Mouse (Mus musculus): Measurements from ENCODE around the gene Dnal1.
A peak's percentile ranks its signal among the peaks of the same experiment; 100 is the strongest.

The Dnal1 gene

DNA sequence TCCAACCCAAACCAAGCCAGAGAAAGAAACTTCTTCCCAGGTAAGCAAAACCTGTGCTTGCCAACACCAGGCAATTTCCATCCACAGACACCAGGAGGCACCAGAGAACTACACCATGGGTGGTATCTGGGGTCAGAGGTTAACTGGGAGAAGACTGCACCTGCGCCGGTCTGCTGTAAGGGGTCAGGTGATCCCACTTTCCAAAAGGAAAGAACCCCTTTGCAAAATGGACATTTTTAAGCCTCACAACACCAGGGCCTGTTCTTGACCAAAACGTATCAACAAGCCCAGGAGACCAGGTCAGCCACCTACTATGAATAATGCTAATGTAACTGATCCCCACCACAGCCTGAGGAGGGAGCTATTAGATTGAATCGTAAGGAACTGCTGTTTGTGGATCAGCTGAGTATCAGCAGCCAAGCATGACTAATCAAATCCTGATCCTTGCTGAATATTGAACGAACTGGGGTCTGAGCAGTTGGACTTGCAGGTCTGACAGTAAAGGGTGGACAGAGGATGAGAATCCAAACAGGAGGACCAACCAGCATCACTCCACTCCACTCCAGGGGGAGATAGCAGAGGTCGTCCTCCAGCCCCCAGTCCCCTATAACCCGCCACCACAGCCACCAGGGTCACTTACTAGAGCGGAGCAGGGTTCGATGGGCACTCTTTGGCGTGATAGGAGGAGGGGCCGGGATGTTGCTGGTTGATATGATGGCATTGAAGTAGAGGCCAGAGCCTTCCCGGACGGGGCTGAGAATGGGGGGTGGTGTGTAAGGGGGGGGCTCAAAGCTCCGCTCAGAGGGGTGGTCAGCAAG is 47.7 kb downstream of the Dnal1 start:
- peak; percentile 58 for DNase-seq (ENCODE audit: low read depth, low spot score)

DNA sequence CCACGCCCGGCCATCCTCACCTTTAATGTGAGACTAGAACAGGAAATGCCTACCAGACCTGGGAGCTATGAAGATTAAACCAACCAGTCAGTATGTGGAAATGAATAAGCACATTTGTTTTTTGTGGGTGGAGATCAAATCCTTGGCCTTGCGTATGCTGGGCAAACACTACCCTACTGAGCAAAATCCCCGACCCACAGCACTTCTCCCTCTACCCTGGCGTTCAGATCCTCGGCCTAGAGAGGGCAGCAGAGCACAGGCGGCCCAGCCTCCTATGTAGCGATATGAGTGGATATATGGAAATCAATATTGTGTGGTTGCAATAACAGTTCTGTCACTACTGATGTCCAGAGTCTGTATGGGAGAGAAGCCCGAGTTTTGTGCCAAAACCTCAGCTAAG is 49.0 kb downstream of the Dnal1 start:
- no peak for DNase-seq (ENCODE audit: low read depth, low spot score)

DNA sequence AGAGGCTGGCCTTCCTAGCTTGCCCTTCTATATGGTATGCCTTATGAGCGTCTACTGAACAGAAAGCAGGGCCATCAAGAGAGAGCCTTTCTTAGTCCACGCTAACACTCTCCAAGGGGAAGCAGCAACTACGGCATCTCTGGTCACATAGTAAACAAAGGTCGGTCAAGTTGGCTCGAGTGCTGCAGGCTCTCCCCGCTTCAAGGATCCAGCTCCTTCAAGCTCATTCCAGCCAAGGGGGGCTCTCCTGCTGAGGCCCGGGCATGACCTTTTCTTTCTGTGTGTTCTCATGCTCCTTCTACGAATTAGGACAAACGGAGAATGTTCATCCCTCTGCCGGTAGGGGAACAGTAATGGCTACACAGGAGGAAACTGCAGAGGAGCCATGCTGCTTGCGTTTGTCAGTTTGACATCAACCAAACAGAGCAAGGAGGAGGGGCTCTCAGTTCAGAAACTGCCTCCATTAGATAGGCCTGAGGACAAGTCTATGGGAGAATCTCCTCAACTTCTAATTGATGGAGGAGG is 49.5 kb downstream of the Dnal1 start:
- DNase-seq (ENCODE audit: low read depth, low spot score): no peak

- no peak for DNase-seq (ENCODE audit: low read depth, low spot score)
Observed at GRCm38 (mm10) chr12:84165631-84166373, 51.6 kb downstream of the Dnal1 start.

DNA sequence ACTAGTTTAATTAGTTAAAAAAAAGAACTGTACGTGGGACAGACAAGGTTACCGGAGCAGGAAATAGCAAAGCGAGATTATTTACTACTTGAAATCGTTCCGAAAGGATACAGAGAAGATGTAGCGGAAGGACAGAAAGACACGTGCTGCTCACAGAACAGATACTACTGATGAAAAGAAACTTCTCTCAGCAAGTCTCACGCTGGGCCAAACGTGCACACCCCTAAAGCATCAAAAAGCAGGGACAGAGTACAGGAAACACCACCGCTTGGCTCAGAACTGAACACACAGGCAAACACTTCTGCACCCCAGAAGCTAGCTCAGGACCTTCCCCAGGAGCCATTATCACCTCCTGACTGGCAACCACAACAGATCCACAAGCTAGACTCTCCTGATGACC is 56.4 kb downstream of the Dnal1 start:
- no peak for DNase-seq (ENCODE audit: low read depth, low spot score)

GRCm38 (mm10) chr12:84172216-84172615 is 58.0 kb downstream of the Dnal1 start:
- DNase-seq (ENCODE audit: low read depth, low spot score): no peak

GRCm38 (mm10) chr12:84172862-84173261 is 58.7 kb downstream of the Dnal1 start:
- DNase-seq (ENCODE audit: low read depth, low spot score): peak; percentile 61

- DNase-seq (ENCODE audit: low read depth, low spot score): no peak
Observed at GRCm38 (mm10) chr12:84173309-84173915, 59.2 kb downstream of the Dnal1 start.

- peak; percentile 43 for DNase-seq (ENCODE audit: low read depth, low spot score)
Observed at GRCm38 (mm10) chr12:84174190-84174811, 60.1 kb downstream of the Dnal1 start.

DNA sequence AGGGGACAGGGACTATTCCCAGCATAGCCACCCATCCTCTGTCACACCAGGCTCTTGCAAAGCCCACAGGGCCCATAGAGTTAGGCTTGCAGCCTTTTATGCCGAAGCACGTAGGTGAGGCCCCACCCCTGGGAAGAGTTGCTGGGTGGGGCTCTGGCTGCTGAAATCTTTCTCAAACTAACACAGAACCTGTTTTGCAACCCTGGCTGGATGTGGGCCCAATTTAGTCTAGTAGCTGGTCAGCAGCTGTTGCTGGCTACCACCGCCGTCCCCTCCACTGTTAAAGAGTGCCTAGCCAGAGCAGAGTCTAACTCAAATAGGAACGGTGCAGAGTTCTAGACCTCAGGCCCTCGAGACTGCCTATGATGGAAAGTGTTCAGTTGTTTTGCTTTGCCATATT is 60.7 kb downstream of the Dnal1 start:
- no peak for DNase-seq (ENCODE audit: low read depth, low spot score)

DNA sequence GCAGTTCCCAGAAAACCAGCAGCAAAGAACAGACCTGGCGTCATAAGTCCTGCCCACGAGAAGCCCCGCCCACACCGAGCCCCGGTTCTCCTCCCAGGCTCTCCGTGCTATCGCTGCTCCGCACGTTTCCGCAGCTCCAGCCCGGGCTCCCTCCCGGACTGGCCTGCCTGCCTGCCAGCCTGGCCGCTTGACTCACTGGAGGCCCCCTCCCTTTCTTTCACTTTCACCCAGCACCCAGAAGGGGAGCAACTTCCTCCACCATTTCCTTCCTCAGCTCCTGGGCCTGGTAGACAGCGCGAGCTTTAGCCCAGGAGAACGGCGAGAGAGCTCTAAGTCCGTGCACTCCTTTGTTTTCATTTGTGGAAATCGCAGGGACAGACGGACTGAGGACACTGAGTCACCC is 61.5 kb downstream of the Dnal1 start:
- DNase-seq (ENCODE audit: low read depth, low spot score): peak; percentile 94

GRCm38 (mm10) chr12:84176126-84176769 is 62.1 kb downstream of the Dnal1 start:
- peak; percentile 81 for DNase-seq (ENCODE audit: low read depth, low spot score)

DNA sequence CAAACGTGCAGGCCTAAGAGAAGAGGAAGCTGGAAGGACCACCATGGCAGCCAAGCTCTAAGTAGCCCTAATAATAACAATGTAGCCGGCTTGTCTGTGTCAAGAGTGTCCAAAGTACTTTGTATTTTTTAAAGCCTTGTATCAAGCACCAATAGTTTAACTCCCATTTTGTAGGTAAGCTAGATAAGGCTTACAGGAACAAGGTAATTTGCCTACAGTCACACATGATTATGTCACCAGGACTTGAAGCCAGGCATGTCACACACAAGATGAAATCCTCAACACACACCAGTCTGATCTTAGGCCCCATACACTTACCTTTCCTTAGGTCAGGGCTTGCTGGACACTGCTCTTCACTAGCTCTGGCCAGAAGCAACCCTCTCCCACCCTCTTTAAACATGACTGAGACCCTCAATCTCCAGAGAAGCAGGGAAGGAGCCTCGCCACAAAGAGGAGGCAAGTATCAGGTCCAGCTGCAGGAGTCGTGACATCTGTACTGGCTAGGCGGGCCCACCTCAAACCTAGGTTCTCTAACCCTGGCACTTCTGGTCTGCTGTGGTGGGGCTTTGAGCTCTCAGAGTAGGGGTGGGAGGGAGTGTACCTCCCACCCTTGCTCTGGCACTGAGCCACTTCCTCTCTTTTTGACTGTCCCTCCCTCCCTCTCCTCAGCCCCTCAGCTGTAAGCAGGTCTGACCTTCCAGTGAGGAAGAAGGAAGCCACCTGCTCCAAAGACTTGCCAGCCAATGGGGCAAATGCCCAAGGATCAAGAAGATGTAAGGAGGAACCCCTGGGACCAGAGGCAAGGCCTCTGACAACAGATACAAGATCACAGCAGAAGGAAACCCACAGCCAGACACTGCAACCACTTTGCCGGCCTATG is 63.0 kb downstream of the Dnal1 start:
- DNase-seq (ENCODE audit: low read depth, low spot score): no peak

GRCm38 (mm10) chr12:84178052-84178451 is 63.9 kb downstream of the Dnal1 start:
- DNase-seq (ENCODE audit: low read depth, low spot score): no peak

DNA sequence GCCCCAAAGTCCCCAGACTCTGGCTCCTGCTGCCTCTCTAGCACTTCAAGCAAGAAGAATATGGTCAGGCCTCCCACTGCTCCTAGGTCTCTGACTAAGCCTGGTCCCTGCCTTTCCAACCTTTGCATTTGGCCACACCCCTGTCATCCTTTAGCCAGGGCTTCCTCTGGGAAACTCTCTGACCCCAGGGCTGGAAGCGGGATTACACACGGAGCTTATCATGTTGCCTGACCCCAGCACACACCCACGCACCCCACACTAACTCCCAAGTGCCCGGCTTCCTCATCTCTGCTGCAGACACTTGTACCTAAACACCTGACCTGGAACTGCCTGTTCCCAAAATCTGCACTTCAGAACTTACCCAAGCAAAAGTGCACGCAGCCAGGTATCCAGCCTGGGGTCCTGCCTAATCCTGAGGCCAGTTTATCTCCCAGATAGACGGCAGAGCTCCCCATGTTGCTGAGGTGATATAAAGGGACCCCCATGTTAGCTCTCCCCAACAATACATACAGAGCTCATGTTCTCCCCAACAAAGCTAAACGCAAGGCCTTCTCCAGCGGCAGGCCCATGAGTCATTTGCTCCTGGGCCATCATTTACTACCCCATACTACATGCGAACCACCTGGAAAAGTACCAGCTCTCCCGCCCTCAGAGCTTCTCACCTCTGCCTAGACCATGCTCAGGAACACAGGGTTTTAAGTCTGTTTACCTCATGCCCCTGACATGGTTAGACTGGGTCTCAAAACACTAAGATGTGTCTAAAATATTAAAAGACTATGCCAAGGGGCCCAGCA is 64.7 kb downstream of the Dnal1 start:
- DNase-seq (ENCODE audit: low read depth, low spot score): no peak

GRCm38 (mm10) chr12:84180090-84180489 is 65.9 kb downstream of the Dnal1 start:
- no peak for DNase-seq (ENCODE audit: low read depth, low spot score)

GRCm38 (mm10) chr12:84180701-84181435 is 66.7 kb downstream of the Dnal1 start:
- DNase-seq (ENCODE audit: low read depth, low spot score): peak; percentile 77

DNA sequence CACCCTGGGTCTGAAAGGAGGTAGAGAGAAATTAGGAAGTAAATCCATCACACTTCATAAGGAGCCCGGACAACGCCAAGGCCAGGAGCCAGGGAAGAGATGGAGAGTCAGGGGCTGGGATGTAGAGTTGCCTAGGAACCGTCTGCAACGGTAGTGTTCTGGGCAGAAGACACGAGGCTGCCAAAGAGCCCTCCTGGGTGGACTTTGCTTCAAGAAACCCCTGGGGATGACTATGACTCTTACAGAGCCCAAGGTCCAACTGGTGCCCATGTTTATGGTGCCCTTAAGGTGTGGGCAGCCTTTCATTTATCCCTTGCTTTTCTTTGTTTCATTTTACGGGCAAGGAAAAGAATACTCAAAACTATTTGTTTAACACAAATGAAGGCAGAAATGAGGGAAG is 67.8 kb downstream of the Dnal1 start:
- no peak for DNase-seq (ENCODE audit: low read depth, low spot score)

GRCm38 (mm10) chr12:84184979-84185378 is 70.8 kb downstream of the Dnal1 start:
- peak; percentile 65 for DNase-seq (ENCODE audit: low read depth, low spot score)
